ENCODE assay signal across 7 mouse cellular contexts in genomic region chr12:79006478-79007125, GRCm38 (mm10). TPM values are rescaled to one million over a fixed set of nuclear protein-coding genes. Genes with fewer than 3 reads are reported as not detected.
DNase-seq lines count a peak whose midpoint lies in the region; ATAC-seq and TF ChIP-seq lines count a peak whose summit lies in the region.

No protein-coding gene starts in this region.

- peak overlapping the region; percentile 83 for H3K4me3 ChIP-seq in hindbrain, postnatal 0 days (ENCODE audit: low read length)

- peak overlapping the region; percentile 70 for H3K4me2 ChIP-seq in hindbrain, postnatal 0 days (ENCODE audit: low read depth, low read length)

- H3K9ac ChIP-seq in hindbrain, postnatal 0 days (replicated peaks; ENCODE audit: low read length), result peak overlapping the region; percentile 93

- H3K9me3 ChIP-seq in hindbrain, postnatal 0 days (ENCODE audit: low read length), result no peaks in the 10 kb centered on the region

- no peaks in the 10 kb centered on the region for H3K36me3 ChIP-seq in hindbrain, postnatal 0 days (ENCODE audit: insufficient read depth, low read length)

- intact Hi-C loops in left cerebral cortex, postnatal 36 days (cut with DNase I), result loop anchor here (5.0 kb wide), 1 partner anchor 89 kb away; no protein-coding TSS in a partner anchor

- DNase-seq in ZHBTc4 (ENCODE audit: low read depth, low spot score), result peak; percentile 65
- peak; percentile 81 to 83 for DNase-seq in cerebellum, postnatal 25 days
- DNase-seq in gastrocnemius, postnatal 10 days, result peak; percentile 51
- peak; percentile 64 for DNase-seq in hindbrain, postnatal 0 days (ENCODE audit: low spot score)
- DNase-seq in left cerebral cortex, postnatal 36 days (ENCODE audit: low spot score in 2 of 2), result peak; percentile 48 to 62
- peak; percentile 74 for DNase-seq in right cerebral cortex, postnatal 4 days

- H3K27ac ChIP-seq in hindbrain, postnatal 0 days, result peak overlapping the region; percentile 89

- ATAC-seq in hindbrain, postnatal 0 days, result peak; percentile 80
- peak; percentile 46 for ATAC-seq in megakaryocyte-erythroid progenitor cell, adult 5-6 weeks (replicated peaks; ENCODE audit: low FRiP score, low TSS enrichment, poor library complexity, severe bottlenecking)

- TF ChIP-seq CTCF in hindbrain, postnatal 0 days (IDR thresholded peaks at IDR 0.05; ENCODE audit: low read depth), result peak; percentile 66

- whole genome bisulfite sequencing in hindbrain, postnatal 0 days, result under 1% methylated on average over 45 of the region's 53 CpGs

- 0 out of 2 replicates have a peak, but pooled peaks cover 4% of the 10 kb centered on the region for H3K4me1 ChIP-seq in hindbrain, postnatal 0 days (ENCODE audit: insufficient read depth, low read length)

- H3K27me3 ChIP-seq in hindbrain, postnatal 0 days (ENCODE audit: insufficient read depth, low read length), result no peaks in the 10 kb centered on the region

RNA-seq across cellular contexts. Expression of gene Tmem229b, which starts 0.8 kb away (rescaled TPM):
- 1 to 10 TPM; 8.5 to 9.5 TPM for total RNA-seq in gastrocnemius, postnatal 10 days (2021)
- 192 and 214 TPM in 2 replicates for total RNA-seq in hindbrain, postnatal 0 days (2014; rRNA removed)
- polyA plus RNA-seq in hindbrain, postnatal 0 days (2015; fragmentation: Nextera tagmentation; extraction: Ambion mirVana), result 51.0 and 54.4 TPM in 2 replicates
- total RNA-seq in left cerebral cortex, postnatal 36 days (2021), result 10 to 100 TPM; 29.6 to 33.1 TPM
- total RNA-seq in megakaryocyte-erythroid progenitor cell, adult 5-6 weeks (2014; fragmentation: Nextera tagmentation), result 12.2 and 22.1 TPM in 2 replicates
- total RNA-seq in megakaryocyte-erythroid progenitor cell, adult 5-6 weeks (2017), result 8.5 and 10.6 TPM in 2 replicates

RNA-seq across cellular contexts. Expression of gene Plekhh1, which starts 22.4 kb away (rescaled TPM):
- total RNA-seq in gastrocnemius, postnatal 10 days (2021), result 1 to 10 TPM; 1.3 to 1.4 TPM
- 5.5 and 5.9 TPM in 2 replicates for total RNA-seq in hindbrain, postnatal 0 days (2014; rRNA removed)
- 1.2 and 1.4 TPM in 2 replicates for polyA plus RNA-seq in hindbrain, postnatal 0 days (2015; fragmentation: Nextera tagmentation; extraction: Ambion mirVana)
- total RNA-seq in left cerebral cortex, postnatal 36 days (2021), result 10 to 100 TPM; 11.3 to 23.6 TPM
- total RNA-seq in megakaryocyte-erythroid progenitor cell, adult 5-6 weeks (2014; fragmentation: Nextera tagmentation), result not detected in 2 replicates
- not detected in 2 replicates for total RNA-seq in megakaryocyte-erythroid progenitor cell, adult 5-6 weeks (2017)

Comparison
In these comparisons a context has a peak if more than half of its experiments do, and no peak if none do; other contexts are left out.
1. Peak in every context shown above with its lines: DNase-seq, ATAC-seq, H3K4me3 ChIP-seq and H3K27ac ChIP-seq.